Mouse (Mus musculus) telencephalon, adult 2 months (tissue): ENCODE measurements around the gene Kifc5b.
"Not testable (repeated sequence)": the region's sequence is repeated elsewhere in the genome, so short reads cannot be mapped to it uniquely, and the experiment has no call there.

Experiments used
- DNase-seq: peaks from one replicate; pipeline ENCODE4 v3.0.0-alpha.2; 2011; ENCODE audit warnings: low read depth, low spot score

Gene Kifc5b

DNA sequence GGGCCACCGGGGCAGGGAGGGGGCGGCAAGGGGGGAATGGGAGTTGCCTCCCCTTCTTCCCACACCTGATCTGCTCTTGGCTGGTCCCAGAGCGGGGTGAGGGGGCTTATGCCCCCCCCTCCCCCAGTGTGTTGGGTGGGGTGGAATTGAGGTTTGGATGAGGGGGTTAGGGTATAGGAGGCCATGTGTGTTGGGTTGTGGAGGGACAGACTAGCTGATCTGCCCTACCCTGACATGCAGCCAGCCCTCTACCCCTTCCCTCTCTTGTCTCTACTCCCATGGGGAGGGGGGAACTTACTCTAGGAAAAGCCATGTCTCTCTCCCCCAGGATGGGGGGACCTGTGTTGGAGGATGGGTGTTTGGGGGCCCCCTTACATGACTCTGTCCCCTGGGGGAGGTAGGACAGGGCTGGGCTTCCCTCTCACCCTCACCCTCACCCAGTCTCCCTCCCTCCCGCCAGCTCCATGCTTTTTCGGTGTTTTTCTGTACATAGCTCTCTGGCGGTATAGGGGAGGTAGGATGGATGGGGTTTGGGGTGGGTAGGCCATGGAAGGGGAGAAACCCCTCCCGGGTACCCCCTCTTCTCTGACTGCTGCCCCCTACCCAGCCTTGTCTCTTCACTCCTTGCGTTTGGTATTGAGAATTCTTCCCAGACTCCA, 54.5 kb downstream of the Kifc5b start:
- DNase-seq, result no peak

DNA sequence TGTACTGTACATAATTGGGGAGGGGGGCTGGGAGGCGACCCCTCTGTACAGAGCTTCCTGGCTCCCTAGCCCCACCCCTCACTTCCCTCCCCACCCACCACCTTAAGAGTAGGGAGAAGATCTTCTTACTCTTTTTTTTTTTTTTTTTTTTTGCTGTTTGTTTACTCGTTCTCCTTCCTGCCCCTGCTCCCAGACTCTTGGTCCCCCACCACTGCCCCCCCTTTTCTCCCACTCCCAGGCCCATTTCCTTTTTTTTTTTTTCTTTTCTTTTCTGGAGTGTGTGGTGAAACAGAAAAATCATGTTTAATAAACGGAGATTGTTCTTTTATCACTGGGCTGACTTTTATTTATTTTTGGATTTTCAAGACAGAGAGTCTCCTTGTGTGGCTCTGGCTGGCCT, 55.2 kb downstream of the Kifc5b start:
- no peak for DNase-seq

DNA sequence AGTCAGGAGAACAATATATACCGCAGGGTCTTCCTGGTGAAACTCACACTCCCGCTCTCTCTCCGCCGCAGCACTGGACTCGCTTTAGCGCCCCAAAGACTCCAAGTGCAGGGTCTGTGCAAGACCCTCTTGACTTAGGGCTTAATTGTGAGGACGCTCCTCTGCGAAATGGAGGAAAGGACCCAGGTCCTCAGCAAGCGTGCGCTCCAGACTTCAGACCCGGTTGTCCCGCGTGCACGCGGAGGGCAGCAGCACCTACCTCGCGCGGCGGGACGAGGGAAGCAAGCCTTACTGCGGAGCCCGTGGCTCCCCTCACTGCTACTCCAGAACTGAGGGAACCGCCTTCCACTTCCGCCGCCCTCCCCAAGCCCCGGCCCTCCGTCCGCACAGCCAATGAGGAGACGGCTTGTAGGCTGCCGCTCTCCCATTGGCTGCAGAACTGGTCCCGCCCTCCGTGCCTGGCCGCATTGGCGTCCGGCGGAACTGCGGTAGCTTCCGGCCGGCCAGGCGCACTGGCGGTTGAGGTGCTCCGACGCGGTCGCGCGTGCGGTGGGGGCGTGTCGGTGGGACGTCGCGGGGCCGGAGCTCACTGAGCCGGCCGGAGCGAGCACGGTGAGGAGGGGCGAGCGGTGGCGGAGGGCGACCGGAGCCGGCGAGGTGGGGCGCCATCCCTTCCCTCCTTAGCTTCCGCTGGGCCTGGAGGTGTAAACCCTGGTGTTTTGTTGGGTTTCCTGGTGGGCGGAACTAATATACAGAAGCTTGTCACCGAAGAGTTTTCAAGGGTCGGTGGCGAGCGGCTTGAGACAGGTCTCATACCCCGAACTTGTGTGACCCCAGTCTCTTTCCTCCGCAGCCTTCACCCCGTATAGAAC, 56.0 kb downstream of the Kifc5b start, which contains the start of gene Zbtb9:
Gene Zbtb9, plus strand, starts transcription at position 465 of the 872 bp plus-strand sequence.
- peak; percentile 93 for DNase-seq

DNA sequence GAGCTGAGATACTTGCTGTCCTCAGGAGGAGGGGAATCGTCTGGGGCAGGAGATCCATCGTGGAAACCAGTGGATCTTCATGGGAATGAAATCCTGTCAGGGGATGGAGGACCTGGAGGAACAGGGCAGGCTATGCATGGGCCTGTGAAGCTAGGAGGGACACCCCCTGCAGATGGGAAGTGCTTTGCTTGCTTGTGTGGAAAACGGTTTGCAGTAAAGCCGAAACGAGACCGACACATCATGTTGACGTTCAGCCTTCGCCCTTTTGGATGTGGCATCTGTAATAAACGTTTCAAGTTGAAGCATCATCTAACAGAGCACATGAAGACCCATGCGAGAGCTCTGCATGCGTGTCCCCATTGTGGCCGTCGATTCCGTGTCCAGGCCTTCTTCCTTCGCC, 57.7 kb downstream of the Kifc5b start:
- no peak for DNase-seq

- no peak for DNase-seq
Measured at GRCm38 (mm10) chr17:26975415-26975814, 58.5 kb downstream of the Kifc5b start.

DNA sequence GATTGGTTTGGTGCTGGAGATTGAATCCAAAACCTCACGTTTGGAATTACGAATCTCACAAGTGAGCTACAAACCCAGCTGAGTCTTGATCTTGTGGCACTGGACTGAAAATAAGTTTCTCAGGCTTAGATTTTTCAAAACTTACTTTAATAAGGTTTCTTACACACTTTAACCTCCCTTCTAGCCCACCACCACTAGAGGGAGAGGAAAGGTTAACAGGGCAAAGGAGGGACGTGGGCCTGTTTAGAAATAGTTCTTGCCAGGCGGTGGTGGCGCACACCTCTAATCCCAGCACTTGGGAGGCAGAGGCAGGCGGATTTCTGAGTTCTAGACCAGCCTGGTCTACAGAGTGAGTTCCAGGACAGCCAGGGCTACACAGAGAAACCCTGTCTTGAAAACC, 60.5 kb downstream of the Kifc5b start:
- not testable (repeated sequence) for DNase-seq

DNA sequence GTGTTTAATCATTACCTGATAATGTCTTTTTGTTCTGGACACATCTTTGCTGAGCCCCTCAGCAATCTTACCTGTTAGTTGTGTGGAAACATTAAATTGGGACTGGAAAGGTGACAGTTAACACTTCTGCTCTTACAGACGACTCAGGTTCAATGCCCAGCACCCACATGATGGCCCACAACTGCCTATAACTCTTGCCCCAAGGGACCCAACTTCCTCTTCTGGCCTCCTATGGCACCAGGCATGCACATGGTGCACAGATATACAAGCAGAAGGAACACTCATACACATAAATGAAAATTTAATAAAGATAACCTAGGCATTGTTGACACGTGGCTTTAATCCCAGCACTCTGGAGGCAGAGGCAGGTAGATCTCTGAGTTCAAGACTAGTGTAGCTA, 62.5 kb downstream of the Kifc5b start:
- DNase-seq, result no peak

GRCm38 (mm10) chr17:26981050-26981449, 64.2 kb downstream of the Kifc5b start:
- no peak for DNase-seq
